Mouse (Mus musculus): ENCODE measurements around the gene Plcb1.

DNA sequence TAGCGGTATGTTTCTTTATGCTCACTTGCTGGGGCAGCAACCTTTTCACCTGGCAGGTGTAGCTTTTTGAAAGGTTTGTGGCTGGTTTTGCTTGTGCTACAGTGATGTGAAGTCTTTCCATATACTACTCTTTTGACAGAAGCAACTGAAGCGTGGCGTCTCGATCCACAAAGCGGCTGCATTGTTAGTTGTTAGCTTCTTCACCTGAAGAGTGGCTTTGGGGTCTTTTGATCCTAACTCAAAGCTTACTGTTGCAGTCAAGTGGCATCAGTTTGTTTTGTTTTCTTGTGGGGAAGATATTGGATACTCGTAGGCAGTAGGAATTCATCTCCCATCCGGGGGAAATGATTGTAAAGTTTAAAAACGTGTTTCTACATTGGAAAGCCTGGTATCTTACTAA, 160.5 kb downstream of the Plcb1 start:
- TF ChIP-seq EP300 (IDR thresholded peaks at IDR 0.05; ENCODE audit: low read depth), result no peak
- no peak for TF ChIP-seq CTCF (IDR thresholded peaks at IDR 0.05; ENCODE audit: low read depth)
